Mouse (Mus musculus): ENCODE results near the gene Prss46. TPM values are rescaled to one million over a fixed set of nuclear protein-coding genes. Genes with fewer than 3 reads are reported as not detected.
A peak's percentile ranks its signal among the peaks of the same experiment; 100 is the strongest.

The Prss46 gene
- total and polyA plus RNA-seq, 3 experiments = not detected

DNA sequence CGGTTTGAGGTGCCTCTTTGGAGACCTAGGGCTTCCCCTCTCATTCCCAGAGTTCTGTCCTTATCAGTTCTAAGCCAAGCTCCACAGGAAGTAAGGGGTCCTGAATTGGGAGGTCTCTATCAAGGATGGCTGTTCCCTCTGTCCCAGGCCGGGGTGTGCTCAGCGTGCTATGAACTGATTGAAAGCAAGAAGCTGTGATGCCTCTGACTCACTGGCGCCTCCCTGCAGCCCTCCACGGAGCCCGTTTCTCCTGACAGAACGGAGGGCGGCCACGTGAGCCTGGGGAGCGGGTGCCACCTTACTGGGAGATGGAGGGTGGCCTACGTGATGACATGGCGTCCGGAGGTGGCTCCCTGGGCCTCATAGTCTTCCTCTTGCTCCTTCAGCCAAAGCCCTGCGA, 46.4 kb upstream of the Prss46 start, which contains the start of gene Prss42:
Gene Prss42, plus strand, starts transcription at position 301 of the 400 bp plus-strand sequence.
- H3K9me3 ChIP-seq (replicated peaks; ENCODE audit: low read length) = no peaks in the 10 kb centered on the region

DNA sequence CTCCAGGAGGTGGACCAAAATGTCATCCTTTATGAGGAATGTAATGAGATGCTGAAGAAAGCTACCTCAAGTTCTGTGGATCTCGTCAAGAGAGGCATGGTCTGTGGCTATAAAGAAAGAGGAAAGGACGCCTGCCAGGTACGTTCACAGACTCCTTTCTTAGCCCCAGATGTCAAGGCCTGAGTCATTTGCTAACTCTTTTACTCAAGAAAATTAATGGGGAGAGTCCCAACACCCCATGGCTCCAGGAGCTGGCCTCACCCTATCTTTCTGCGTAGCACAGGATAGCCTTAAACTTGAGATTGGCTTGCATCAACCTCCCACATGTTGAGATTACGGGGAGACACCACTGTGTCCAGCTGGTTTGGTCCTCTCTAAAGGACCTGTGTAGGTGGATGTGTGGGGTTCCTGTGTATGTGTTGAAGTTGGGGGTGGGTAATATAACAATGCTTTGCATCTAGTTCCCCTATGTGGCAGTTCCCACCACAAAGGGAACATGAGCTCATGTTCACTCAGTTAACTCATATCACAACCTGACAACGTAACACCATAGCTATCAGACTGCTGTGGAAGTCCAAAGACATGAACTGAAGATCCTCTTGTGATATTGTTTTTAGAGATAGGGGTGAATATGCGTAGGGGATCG, 43.3 kb upstream of the Prss46 start:
- no peaks in the 10 kb centered on the region for H3K9me3 ChIP-seq (replicated peaks; ENCODE audit: low read length)
- peak overlapping the region; percentile 13; the same call in 1 of the 2 replicates for H3K9ac ChIP-seq (ENCODE audit: insufficient read depth, low read depth)
- no peaks in the 10 kb centered on the region for H3K79me2 ChIP-seq (replicated peaks; ENCODE audit: control insufficient read depth, extremely low read depth, insufficient read depth, poor library complexity, severe bottlenecking)
- in situ Hi-C loops (cut with MboI; ENCODE audit: low pct_ligation_motif_present, low pct_unique_long_range_greater_than_20kb, low sequenced_read_pairs) (no loop called here), dilution Hi-C loops (cut with MboI; ENCODE audit: extremely low pct_ligation_motif_present, extremely low pct_unique_long_range_greater_than_20kb, low sequenced_read_pairs) (no loop called here)
- H3K27ac ChIP-seq (ENCODE audit: insufficient read depth, low read depth) = peak overlapping the region; percentile 16; the same call in 1 of the 2 replicates
- peak overlapping the region; percentile 42 for H3K4me2 ChIP-seq (ENCODE audit: insufficient read depth, low read depth, poor library complexity, severe bottlenecking)
- H3K27me3 ChIP-seq (replicated peaks) = no peaks in the 10 kb centered on the region
- peaks cover 19 to 63% of the 10 kb centered on the region in 2 experiments for H3K4me1 ChIP-seq (ENCODE audit: control insufficient read depth in 1 of 2, insufficient read depth in 2 of 2)
- peaks cover 0 to 2% of the 10 kb centered on the region in 2 experiments for H3K36me3 ChIP-seq (replicated peaks in 1 of 2; ENCODE audit: control insufficient read depth in 1 of 2, insufficient read depth in 1 of 2, low read length in 1 of 2)
- H3K4me3 ChIP-seq (replicated peaks in 1 of 3; ENCODE audit: low read depth in 2 of 3, low read length in 2 of 3, poor library complexity in 1 of 3) = no peak overlapping the region
- DNase-seq (ENCODE audit: extremely low read depth) = peak; percentile 78
- TF ChIP-seq MAFK (IDR thresholded peaks at IDR 0.05; ENCODE audit: insufficient replicate concordance, low read length) (peak; percentile 8; the same call in 1 of the 2 replicates), CTCF (conservative IDR thresholded peaks at IDR 0.05 in 1 of 2, IDR thresholded peaks at IDR 0.05 in 1 of 2; ENCODE audit: low read depth in 2 of 2, low read length in 2 of 2) (no peak), ETS1 (conservative IDR thresholded peaks at IDR 0.05; ENCODE audit: low read depth, low read length) (peak; percentile 78), SMC3 (IDR thresholded peaks at IDR 0.05; ENCODE audit: low read depth, low read length) (no peak), MYC (IDR thresholded peaks at IDR 0.05; ENCODE audit: low read depth, low read length) (0 out of 2 replicates have a peak, but pooled peaks have one; percentile 27), UBTF (IDR thresholded peaks at IDR 0.05; ENCODE audit: low read depth, low read length) (no peak), RAD21 (IDR thresholded peaks at IDR 0.05; ENCODE audit: low read depth, low read length) (no peak), E2F4 (IDR thresholded peaks at IDR 0.05; ENCODE audit: insufficient replicate concordance, low read depth, low read length) (no peak), IRF4 (IDR thresholded peaks at IDR 0.05; ENCODE audit: low read depth, low read length) (peak; percentile 85), SIN3A (IDR thresholded peaks at IDR 0.05; ENCODE audit: low read length) (peak; percentile 59), TBP (conservative IDR thresholded peaks at IDR 0.05; ENCODE audit: low read depth, low read length) (no peak), USF2 (conservative IDR thresholded peaks at IDR 0.05; ENCODE audit: low read depth, low read length) (no peak), GABPA (IDR thresholded peaks at IDR 0.05; ENCODE audit: insufficient replicate concordance, low read depth, low read length) (no peak), NELFE (IDR thresholded peaks at IDR 0.05; ENCODE audit: low read depth, low read length) (peak; percentile 52), POLR2AphosphoS2 (IDR thresholded peaks at IDR 0.05; ENCODE audit: low read depth, low read length) (no peak), KAT2A (IDR thresholded peaks at IDR 0.05; ENCODE audit: insufficient replicate concordance, low read length) (0 out of 2 replicates have a peak, but pooled peaks have one; percentile 38), MAX (IDR thresholded peaks at IDR 0.05; ENCODE audit: low read length) (peak; percentile 65), ZNF384 (IDR thresholded peaks at IDR 0.05; ENCODE audit: low read depth, low read length) (no peak), MAZ (IDR thresholded peaks at IDR 0.05; ENCODE audit: low read depth, low read length) (peak; percentile 80), MXI1 (IDR thresholded peaks at IDR 0.05; ENCODE audit: low read depth, low read length) (peak; percentile 70), JUN (IDR thresholded peaks at IDR 0.05; ENCODE audit: insufficient read depth, low read depth, low read length) (peak; percentile 82), CHD1 (IDR thresholded peaks at IDR 0.05; ENCODE audit: low read depth, low read length) (0 out of 2 replicates have a peak, but pooled peaks have one; percentile 46), PAX5 (IDR thresholded peaks at IDR 0.05; ENCODE audit: low read length) (no peak), NRF1 (IDR thresholded peaks at IDR 0.05; ENCODE audit: low read depth, low read length) (peak; percentile 37; the same call in 1 of the 2 replicates), USF1 (IDR thresholded peaks at IDR 0.05; ENCODE audit: low read depth, low read length) (no peak), POLR2A (IDR thresholded peaks at IDR 0.05; ENCODE audit: low read depth, low read length) (no peak), CHD2 (IDR thresholded peaks at IDR 0.05; ENCODE audit: low read length) (peak; percentile 65), ELF1 (IDR thresholded peaks at IDR 0.05; ENCODE audit: low read depth, low read length) (no peak), ZC3H11A (IDR thresholded peaks at IDR 0.05; ENCODE audit: low read depth, low read length) (no peak), HCFC1 (IDR thresholded peaks at IDR 0.05; ENCODE audit: low read depth, low read length) (no peak)

More for the DNA sequence above, 46.4 kb upstream of the Prss46 start, which contains the start of gene Prss42:
- Histone ChIP-seq H3K27me3 (replicated peaks) (no peaks in the 10 kb centered on the region), H3K4me2 (ENCODE audit: insufficient read depth, low read depth, poor library complexity, severe bottlenecking) (no peak within 1 kb of the TSS), H3K4me3 (replicated peaks in 1 of 3; ENCODE audit: low read depth in 2 of 3, low read length in 2 of 3, poor library complexity in 1 of 3) (peak within 1 kb of the TSS in 1 of 3 experiments; percentile 32), H3K79me2 (replicated peaks; ENCODE audit: control insufficient read depth, extremely low read depth, insufficient read depth, poor library complexity, severe bottlenecking) (no peaks in the 10 kb centered on the region), H3K4me1 (ENCODE audit: control insufficient read depth in 1 of 2, insufficient read depth in 2 of 2) (peaks cover 13 to 53% of the 10 kb centered on the region in 2 experiments; a peak in 3 of 4 replicates), H3K9ac (ENCODE audit: insufficient read depth, low read depth) (no peak within 1 kb of the TSS), H3K27ac (ENCODE audit: insufficient read depth, low read depth) (no peak within 1 kb of the TSS), H3K36me3 (replicated peaks in 1 of 2; ENCODE audit: control insufficient read depth in 1 of 2, insufficient read depth in 1 of 2, low read length in 1 of 2) (no peaks in the 10 kb centered on the region)
- in situ Hi-C loops (cut with MboI; ENCODE audit: low pct_ligation_motif_present, low pct_unique_long_range_greater_than_20kb, low sequenced_read_pairs) (no loop called here), dilution Hi-C loops (cut with MboI; ENCODE audit: extremely low pct_ligation_motif_present, extremely low pct_unique_long_range_greater_than_20kb, low sequenced_read_pairs) (no loop called here)
- TF ChIP-seq RAD21 (IDR thresholded peaks at IDR 0.05; ENCODE audit: low read depth, low read length) = no peak
- TF ChIP-seq MAX (IDR thresholded peaks at IDR 0.05; ENCODE audit: low read length) = no peak
- no peak for TF ChIP-seq ZMIZ1 (IDR thresholded peaks at IDR 0.05; ENCODE audit: low read depth, low read length)
- no peak for TF ChIP-seq E2F4 (IDR thresholded peaks at IDR 0.05; ENCODE audit: insufficient replicate concordance, low read depth, low read length)
- no peak for TF ChIP-seq UBTF (IDR thresholded peaks at IDR 0.05; ENCODE audit: low read depth, low read length)
- no peak for DNase-seq (ENCODE audit: extremely low read depth)

Measured in CH12.LX (cell line).